Mouse (Mus musculus) midbrain, embryonic 14.5 days (tissue): ENCODE measurements at regions not wholly inside any gene's neighbourhood (a gene's known extent, or its start where the extent isn't known, plus 50 kb on each side); places are given as distances from the start of the nearest gene placed in this dataset.

Experiments used
- ATAC-seq: fragments of 200-750 bp; cut with Nextera tagmentation; 2 replicates; pipeline ENCODE4 v1.8.0; 2017; ENCODE audit warnings: moderate number of reproducible peaks, moderate library complexity; ENCODE audit not compliant: low FRiP score, low TSS enrichment
- DNase-seq: peaks from one replicate; pipeline ENCODE4 v3.0.0-alpha.2; 2015
- H3K27ac ChIP-seq: fragments of 300-500 bp; sonication (generic); replicated peaks from 2 replicates; pipeline ENCODE4 v1.5.1; 2014; ENCODE audit warnings: mild to moderate bottlenecking, low read depth, low read length, moderate library complexity
- H3K27me3 ChIP-seq: fragments of 300-500 bp; sonication (generic); 2 replicates; pipeline ENCODE4 v1.6.1; 2014; ENCODE audit warnings: low read length, control low read depth, mixed read lengths; ENCODE audit not compliant: control insufficient read depth, insufficient read depth
- H3K36me3 ChIP-seq: fragments of 300-500 bp; sonication (generic); 2 replicates; pipeline ENCODE4 v1.6.1; 2014; ENCODE audit warnings: low read length, control low read depth; ENCODE audit not compliant: control insufficient read depth, insufficient read depth
- H3K4me1 ChIP-seq: fragments of 300-500 bp; sonication (generic); 2 replicates; pipeline ENCODE4 v1.6.1; 2014; ENCODE audit warnings: mild to moderate bottlenecking, antibody characterized with exemption, low read length, control low read depth; ENCODE audit not compliant: control insufficient read depth, insufficient read depth
- H3K4me2 ChIP-seq: fragments of 300-500 bp; sonication (generic); 2 replicates; pipeline ENCODE4 v1.6.1; 2014; ENCODE audit warnings: mild to moderate bottlenecking, low read length, moderate library complexity
- H3K4me3 ChIP-seq: fragments of 300-500 bp; sonication (generic); replicated peaks from 2 replicates; pipeline ENCODE4 v1.5.1; 2014; ENCODE audit warnings: low read depth, low read length
- H3K9ac ChIP-seq: fragments of 300-500 bp; sonication (generic); replicated peaks from 2 replicates; pipeline ENCODE4 v1.6.1; 2014; ENCODE audit warnings: mild to moderate bottlenecking, low read length, moderate library complexity
- H3K9me3 ChIP-seq: fragments of 300-500 bp; sonication (generic); 2 replicates; pipeline ENCODE4 v1.6.1; 2016; ENCODE audit warnings: low read length, control low read depth, mixed read lengths; ENCODE audit not compliant: control insufficient read depth
- WGBS: fragments of 180-500 bp; shearing (Covaris S2); extraction: QIAGEN DNeasy Blood & Tissue Kit; methylation state at CpG from one replicate; pipeline ENCODE4 v1.1.7; 2014; 5-methylcytosine and 5-hydroxymethylcytosine counted together

GRCm38 (mm10) chr2:122945891-122946290, 180.9 kb downstream of the Sqor start:
- no peak overlapping the region for H3K27ac ChIP-seq
- 94% methylated on average over 3 of the region's 3 CpGs for WGBS
- no peak overlapping the region for H3K4me2 ChIP-seq
- H3K27me3 ChIP-seq: no peaks in the 10 kb centered on the region
- no peaks in the 10 kb centered on the region for H3K36me3 ChIP-seq
- no peaks in the 10 kb centered on the region for H3K9me3 ChIP-seq
- H3K4me1 ChIP-seq: peaks cover 5% of the 10 kb centered on the region; the same call in 1 of the 2 replicates
- no peak overlapping the region for H3K4me3 ChIP-seq
- DNase-seq (no peak), ATAC-seq (no peak)
- H3K9ac ChIP-seq: no peak overlapping the region

- H3K9ac ChIP-seq: no peak overlapping the region
- H3K27ac ChIP-seq: no peak overlapping the region
- H3K36me3 ChIP-seq: no peaks in the 10 kb centered on the region
- no peak overlapping the region for H3K4me2 ChIP-seq
- no peaks in the 10 kb centered on the region for H3K9me3 ChIP-seq
- ATAC-seq: no peak
- DNase-seq: no peak
- H3K4me3 ChIP-seq: no peak overlapping the region
- H3K27me3 ChIP-seq: no peaks in the 10 kb centered on the region
- WGBS: 79% methylated on average over 3 of the region's 3 CpGs
- peaks cover 5% of the 10 kb centered on the region; the same call in 1 of the 2 replicates for H3K4me1 ChIP-seq
Measured at GRCm38 (mm10) chr2:122949031-122949430, 184.0 kb downstream of the Sqor start.

GRCm38 (mm10) chr2:122961701-122962100, 196.7 kb downstream of the Sqor start:
- H3K4me3 ChIP-seq: no peak overlapping the region
- no peaks in the 10 kb centered on the region for H3K27me3 ChIP-seq
- DNase-seq (no peak), ATAC-seq (no peak)
- no peaks in the 10 kb centered on the region for H3K36me3 ChIP-seq
- no peak overlapping the region for H3K9ac ChIP-seq
- no peaks in the 10 kb centered on the region for H3K9me3 ChIP-seq
- no peak overlapping the region for H3K27ac ChIP-seq
- H3K4me2 ChIP-seq: no peak overlapping the region
- WGBS: 85% methylated on average over 4 of the region's 4 CpGs
- H3K4me1 ChIP-seq: no peaks in the 10 kb centered on the region

GRCm38 (mm10) chr2:122968809-122969628, 204.0 kb downstream of the Sqor start:
- WGBS: 86% methylated on average over 10 of the region's 10 CpGs
- no peaks in the 10 kb centered on the region for H3K4me1 ChIP-seq
- no peak overlapping the region for H3K9ac ChIP-seq
- no peak for ATAC-seq
- no peak overlapping the region for H3K27ac ChIP-seq
- no peaks in the 10 kb centered on the region for H3K9me3 ChIP-seq
- no peak for DNase-seq
- H3K4me3 ChIP-seq: no peak overlapping the region
- H3K36me3 ChIP-seq: no peaks in the 10 kb centered on the region
- H3K4me2 ChIP-seq: no peak overlapping the region
- H3K27me3 ChIP-seq: no peaks in the 10 kb centered on the region
